Mouse (Mus musculus) mature B cell (primary cell): ENCODE data around the gene Kif3b.

ENCODE experiments used
- in situ Hi-C: fragments of 300-500 bp; cut with MboI; formaldehyde crosslinking; loops from 2 replicates; pipeline ENCODE4 v1.14.3; 2019

The Kif3b gene

DNA sequence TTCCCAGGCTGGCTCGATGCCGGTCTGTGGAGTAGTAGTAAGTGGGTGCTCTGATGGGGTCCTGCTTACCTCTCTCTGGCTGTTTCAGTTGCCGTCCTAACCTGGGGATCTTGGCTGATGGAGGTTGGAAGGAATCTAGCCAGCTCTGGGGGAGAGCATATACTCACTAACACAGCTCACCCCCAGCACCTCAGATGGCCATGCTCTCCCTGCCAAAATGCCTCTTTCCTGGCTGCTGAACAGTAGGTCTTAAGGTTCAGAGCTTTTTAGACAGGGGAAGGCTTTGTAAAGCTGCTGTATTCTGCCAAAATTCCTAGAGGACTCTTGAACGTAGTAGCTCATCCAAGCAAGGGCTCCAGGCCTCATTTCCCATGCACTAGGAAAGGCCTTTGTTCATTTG lies 6.6 kb downstream of the Kif3b start:
- in situ Hi-C loops: no loop called here

DNA sequence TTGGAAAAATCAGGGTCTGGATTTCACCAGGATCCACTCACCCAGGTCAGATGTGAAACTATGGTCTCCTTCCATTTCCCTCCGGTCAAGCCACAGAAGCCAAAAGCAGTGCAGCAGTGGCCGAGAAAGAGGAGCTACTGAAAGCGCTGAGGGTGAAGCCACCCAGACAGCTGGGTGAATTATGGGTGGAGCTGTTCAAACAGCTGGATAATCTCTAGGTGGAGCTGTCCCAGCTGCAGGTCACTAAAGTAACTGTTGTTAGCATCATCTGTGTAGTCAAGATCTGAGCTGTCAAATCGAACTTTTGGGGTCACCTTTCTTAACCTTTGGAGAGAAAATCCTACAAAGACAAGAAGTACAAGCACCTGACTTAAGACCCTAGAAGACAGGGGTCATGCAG lies 7.2 kb downstream of the Kif3b start:
- in situ Hi-C loops: no loop called here

DNA sequence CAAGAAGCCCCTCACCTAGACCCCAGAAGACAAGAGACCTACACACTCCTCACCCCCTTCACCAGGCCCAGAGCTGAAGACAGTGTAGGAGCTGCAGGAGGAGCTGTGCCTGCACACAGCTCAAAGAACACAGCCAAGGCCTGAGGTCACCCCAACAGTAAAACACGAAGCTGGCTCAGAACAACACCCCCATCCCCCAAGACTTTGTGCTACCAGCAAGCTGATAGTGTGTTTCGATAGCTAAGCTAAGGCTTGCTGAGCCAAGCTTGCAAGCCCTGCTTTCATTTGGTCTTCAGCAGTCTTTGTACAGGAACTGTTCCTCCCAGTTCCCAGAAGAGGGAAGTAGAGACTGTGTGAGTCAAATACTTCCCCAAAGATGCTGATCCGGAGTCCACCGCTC lies 7.7 kb downstream of the Kif3b start:
- in situ Hi-C loops: no loop called here

DNA sequence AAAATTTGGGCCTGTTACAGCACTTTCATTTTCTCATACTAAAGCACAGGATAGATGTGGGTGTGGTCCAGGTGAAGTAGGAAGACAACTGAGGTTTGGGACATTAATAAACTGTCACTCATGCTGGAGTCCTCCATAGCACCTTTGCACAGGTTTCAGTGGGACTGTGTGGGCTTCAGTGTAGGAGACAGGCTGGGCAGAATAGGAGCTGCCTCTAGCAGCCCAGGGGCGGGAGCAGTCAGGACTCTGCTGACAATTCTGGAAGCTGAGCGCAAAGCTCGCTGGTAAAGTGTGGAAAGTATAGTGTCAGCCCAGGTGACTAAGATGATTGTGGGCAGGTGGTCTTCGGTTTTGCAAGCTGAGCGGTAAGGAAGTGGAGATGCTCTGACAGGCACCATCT lies 9.9 kb downstream of the Kif3b start:
- in situ Hi-C loops: no loop called here

DNA sequence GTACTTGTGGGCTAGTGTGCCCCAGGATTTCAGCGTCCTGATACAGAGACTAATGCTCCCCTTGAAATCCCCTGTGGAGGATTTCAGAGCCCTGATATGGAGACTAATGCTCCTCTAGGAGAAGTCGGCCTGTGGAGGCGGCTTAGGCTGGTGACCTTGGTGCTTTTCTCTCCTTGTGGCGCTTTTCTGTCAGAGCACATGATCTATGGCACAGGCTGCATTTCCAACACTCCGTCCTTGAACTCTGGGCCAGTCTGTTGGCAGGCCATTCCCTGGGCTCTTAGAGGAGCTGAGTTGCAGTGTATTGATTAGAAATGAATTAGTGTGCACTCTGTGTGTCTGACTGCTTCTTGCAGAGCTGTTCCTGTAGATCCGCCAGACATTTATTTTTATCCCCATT lies 14.0 kb downstream of the Kif3b start:
- in situ Hi-C loops: no loop called here

DNA sequence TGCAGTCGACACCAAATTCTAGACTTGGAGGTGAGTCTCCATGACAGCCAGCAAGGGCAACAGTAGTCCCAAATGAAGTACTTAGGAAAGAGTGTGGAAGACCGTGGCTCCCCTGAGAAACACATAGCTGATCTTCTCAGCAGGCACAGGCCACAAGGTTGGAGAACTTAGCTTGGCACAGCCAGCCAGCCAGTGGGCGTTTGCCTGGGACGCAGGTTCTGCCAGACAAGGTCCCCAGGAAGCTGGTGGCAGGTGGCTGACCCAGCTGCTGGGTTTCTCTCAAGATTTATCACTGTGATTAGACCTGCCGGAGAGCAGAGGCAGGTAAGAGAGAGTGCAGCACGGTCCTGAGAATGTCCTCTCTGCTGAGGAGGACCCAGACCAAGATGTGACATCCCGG lies 17.4 kb downstream of the Kif3b start:
- in situ Hi-C loops: no loop called here

DNA sequence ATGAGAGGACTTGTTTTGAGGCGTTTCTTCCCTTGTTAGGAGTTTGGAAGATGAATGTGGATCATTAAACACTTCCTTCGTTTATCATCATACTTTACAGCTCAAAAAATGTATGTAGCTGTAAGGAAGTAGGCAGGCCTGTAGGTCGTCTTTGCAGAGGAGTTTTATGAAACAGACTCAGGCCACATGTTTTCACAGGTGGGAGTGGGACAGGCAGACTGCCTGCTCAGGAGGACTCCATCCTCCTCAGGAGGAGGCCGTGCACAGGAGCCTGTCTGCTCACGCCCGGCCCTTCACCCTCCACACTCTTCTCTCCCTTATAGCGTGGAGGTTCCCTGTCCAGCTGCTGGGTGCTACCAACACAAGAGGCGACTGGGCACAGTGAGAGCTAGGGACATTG lies 17.9 kb downstream of the Kif3b start:
- in situ Hi-C loops: no loop called here

DNA sequence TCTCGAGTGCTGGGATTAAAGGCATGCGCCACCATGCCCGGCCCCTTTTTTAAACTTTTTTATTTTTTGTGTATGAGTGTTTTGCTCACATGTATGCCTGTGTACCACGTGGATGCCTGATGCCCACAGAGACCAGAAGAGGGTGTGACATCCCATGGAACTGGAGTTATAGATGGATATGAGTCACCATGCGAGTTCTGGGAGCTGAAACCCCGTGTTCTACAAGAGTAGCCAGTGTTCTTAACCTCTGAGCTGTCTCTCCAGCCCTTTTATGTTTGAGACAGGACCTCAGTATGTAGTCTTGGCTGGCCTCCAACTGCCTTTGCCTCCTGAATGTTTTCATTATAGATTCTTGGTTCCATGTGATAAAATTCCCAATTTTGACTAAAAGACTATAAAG lies 19.0 kb downstream of the Kif3b start:
- in situ Hi-C loops: no loop called here

DNA sequence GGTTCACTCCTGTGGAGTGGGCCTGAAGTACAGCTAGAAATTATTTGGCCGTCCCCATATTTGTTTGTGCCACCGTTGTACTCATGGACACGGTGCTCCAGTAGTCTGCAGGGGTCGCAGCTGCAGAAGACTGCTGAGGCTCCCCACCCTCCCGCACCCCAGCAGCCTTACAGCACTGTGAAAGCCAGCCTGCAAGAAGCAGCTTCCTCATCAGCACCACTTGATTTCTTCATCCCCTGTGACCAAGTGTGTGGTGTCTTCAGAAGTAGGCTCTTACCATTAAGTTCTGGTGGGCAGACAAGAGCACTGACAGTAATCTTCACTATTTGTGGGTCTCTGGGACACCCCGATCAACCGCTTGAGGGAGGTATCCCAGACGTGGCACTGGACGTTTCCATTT lies 21.7 kb downstream of the Kif3b start:
- in situ Hi-C loops: no loop called here

DNA sequence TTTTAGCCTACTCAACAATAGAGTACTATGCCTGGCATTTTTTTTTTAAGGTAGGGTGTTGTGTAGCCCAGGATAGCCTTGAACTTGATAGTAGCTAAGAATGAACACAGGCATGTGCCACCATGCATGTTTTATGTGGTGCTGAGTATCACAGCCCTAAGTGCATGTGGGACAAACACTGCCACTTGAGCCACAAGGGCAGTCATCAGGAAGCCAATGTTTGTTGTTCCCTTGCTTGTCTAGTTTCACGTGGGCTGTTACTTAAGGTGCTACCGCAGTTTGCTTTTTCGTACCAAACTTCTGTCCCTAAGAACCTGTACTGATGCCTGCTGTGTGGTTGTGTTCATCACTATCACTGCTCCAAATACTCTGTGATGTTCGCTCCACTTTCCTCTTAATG lies 27.2 kb downstream of the Kif3b start:
- in situ Hi-C loops: no loop called here

DNA sequence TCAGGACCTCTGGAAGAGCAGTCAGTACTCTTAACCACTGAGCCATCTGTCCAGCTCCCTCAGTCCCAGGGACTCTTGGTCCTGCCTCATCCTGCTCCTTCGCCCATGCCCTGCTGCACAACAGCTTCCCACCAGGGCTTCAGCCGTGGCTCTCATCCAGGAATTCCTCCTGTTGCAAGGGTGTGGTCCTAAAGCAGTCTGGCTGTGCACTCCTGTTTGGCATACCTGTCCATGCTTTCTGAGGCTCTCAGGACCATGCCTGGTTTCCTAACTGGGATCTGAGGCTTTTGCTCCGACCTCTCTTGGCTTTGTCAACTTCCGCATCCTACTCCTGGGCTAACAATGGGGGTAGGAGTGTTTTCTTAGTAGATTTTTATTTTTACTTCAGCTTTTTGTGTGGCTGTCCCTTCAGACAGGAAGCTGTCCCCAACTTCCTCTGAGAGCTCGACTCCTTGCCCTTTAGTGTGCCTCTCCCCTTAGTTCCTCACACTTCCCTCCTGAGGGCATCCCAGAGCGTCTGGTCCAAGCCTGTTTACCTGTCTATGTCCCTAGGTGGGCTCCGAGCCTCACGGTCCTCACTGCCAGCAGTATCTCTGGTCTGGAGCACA lies 27.9 kb downstream of the Kif3b start:
- in situ Hi-C loops: no loop called here

DNA sequence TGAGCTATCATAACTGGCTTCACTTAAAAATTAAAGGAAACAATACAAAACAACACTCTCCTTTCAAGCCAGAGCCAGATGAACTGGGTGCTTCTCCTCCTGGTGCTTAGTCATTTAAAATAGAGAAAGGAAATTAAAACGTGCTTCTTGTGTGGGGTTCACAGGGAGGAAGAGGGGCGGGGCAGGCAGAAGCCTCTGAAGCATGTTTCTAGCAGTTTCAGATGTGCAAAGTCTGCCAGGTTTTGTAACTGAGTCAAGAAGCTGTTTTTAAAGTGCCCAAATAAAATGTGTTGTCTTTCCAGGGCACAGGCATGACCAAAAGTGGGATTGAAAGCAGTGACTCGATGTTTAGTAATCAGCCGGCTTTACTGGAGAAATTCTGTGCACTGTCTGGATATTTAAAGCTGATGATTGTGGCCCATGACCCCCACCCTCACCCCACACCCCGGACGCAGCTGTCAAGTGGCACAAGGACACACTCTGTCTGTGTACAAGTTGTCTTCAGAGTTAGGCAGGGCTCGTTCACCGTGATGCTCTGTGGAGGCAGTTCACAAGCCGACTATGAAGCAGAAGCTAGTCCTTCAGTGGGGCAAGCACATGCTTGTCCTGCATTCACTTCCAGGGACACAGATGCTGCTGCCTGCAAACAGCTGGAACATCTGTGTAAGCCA lies 34.6 kb downstream of the Kif3b start:
- in situ Hi-C loops: no loop called here

DNA sequence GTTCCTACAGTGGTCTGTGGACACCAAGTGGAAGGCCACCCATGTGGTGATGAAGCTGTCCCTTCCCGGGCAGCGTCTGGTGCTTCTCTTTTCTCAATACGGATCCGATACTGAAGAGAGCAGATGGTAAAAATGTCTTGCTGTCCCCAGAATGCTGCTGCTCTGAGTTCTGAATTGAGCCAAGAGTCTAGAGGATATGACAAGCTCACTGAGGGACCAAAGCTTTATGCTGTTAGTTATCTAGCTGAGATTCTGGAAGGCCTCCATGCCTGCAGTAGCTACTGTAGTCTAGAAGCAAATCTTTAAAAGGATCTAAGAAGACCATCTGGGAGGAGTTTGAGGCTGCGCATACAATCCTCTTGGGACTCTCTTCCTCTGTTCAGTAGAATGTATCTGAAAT lies 41.1 kb downstream of the Kif3b start:
- in situ Hi-C loops: no loop called here

DNA sequence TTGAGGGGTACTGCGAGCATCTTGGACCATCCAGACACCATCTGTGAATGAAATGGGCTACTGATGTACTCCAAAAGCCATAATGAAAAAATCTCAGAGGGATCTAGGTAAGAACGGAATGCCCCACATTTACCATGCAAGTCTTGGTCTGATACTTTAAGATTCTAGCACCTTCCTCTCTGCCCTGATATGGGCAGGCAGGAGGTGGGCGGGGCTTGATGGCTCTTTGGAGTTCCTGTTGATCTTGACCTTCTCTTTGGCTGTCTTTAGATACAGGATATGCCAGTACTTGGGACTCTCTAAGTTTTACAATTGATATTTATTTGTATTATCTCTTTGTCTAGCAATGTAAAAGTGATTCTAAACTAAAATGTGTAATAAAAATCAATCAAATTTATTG lies 41.8 kb downstream of the Kif3b start:
- in situ Hi-C loops: no loop called here

DNA sequence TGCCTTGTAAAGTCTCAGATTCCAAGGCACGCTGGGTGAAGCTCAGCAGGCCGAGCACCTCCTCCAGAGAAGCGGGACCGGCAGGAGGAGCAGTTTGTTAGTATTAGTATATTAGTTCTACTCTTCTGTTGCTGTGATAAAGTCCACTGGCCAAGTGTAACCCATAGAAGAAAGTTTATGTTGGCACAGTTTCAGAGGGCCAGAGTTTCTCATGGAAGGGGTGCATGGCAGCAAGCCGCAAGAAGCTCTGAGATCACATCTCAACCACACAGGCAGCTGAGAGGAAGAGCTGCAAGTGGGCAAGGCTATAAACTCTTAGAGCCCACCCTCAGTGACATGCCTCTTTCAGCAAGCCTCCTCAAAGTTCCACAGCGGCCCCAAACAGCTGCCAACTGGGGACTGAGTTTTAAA lies 42.6 kb downstream of the Kif3b start:
- in situ Hi-C loops: no loop called here

DNA sequence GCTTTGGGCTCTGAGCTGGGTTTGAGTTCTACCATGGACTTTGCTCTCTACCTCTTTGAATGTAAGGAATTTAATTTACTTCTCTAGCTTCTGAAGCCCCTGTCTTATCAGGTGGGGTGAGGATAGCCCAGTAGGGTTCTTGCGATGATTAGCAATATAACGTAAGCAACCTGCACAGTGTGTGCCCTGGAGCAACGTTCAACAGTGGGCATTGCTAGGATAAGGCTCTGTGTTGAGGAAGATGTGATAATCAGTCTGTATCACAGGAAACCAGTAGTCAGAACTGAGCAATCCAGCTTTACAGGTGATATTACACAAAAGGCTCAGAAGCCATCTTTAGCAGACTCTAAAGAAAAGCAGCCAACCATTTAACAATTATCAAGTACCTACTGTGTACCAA lies 43.1 kb downstream of the Kif3b start:
- in situ Hi-C loops: no loop called here

DNA sequence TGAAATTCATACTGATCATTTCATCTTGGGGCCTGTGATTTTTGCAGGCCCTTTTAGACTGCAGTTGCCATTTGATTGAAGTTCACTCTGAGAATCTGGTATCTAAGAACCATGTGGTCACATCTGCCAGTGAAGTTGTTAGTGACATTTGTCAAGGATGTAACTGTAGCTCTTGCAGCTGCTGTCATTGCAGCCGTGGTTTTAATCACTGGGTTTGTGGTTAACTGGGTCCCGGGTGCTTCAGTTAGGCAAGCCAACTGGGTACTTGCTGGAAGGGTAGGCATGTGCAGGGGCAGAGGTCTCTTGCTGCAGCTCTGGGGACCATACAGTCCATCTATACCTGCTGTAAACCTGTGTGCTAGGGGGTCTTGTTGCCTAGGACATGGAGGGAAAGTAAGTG lies 44.9 kb downstream of the Kif3b start:
- in situ Hi-C loops: no loop called here

DNA sequence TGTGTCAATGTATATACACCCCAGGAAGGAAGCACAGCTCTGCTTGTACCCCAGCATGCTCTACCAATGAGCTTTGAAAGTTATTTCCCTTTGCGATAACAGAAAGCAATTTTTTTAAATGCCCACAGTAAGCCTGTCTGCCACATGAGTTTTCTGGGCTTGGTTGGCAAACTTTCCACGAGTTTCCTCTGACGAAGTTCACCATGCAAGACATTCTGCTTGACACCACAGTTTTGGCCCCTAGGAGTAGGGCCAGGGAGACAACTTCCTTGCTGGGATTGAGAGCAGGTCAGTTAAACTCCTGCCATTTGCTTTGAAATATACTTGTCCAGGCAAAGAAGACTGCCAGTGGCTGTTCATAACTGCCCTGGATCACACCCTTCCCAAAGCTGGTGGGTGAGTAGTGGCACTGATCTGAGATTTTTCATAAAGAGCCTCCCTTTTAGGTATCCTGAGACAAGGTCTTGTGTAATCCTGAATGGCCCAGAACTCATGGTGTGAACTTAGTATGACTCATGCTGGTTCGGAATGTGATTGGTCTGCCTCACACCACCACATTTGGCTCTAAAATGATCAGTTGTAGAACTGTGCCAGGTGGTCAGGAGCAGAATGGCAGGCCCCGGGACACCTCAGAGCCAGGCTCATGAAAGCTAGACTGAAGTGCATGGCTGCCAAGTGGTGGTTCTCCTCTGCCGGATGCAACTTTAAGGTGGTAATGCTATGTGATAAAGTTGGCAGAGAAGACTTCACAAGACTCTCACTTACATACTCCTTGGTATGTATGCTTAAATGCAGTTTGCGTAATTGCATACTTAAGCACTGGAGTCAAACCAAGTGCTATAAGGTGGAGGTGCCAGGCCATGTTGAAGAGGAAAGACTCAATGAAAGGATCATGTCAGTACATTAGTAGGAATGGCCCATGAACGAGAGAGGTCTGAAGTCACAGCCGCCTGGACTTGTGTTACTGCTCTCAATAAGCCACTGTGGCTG lies 47.4 kb downstream of the Kif3b start:
- in situ Hi-C loops: no loop called here

DNA sequence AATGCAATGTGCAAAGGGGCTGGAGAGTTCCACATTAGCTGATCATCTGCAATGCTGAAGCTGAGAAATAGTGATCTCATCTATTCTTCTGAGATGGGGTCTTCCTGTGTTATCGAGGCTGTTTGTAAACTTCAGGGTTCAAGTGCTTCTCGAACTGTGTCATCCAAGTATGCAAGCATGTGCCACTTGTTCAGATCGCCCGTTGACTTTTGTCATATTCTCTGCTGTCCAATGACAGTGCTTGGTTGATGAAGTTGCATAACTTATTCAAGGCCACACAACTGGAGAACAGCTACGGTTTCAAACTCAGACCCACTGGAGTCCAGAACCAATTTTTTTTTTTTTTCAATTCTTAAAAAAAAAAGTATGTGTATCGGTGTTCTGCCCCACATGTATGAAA lies 51.0 kb downstream of the Kif3b start:
- in situ Hi-C loops: no loop called here

DNA sequence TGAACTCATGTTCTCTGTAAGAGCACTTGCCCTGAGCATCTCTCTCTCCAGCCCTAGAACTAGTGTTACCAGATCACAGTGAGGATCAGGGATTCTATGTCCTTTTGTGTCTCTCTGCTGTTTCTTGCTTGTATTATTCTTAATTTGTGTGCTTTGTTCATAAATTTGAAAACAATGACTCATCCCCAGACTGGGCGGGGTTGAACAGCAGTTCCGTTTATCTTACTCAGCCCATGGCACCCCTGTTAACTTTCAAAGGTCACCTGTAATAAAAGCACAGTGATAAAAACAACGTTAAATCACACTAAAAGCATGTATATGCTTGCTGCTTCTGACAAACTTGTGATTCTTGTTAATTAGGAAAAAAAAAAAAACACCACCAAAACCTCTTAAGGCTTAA lies 51.4 kb downstream of the Kif3b start:
- in situ Hi-C loops: no loop called here

DNA sequence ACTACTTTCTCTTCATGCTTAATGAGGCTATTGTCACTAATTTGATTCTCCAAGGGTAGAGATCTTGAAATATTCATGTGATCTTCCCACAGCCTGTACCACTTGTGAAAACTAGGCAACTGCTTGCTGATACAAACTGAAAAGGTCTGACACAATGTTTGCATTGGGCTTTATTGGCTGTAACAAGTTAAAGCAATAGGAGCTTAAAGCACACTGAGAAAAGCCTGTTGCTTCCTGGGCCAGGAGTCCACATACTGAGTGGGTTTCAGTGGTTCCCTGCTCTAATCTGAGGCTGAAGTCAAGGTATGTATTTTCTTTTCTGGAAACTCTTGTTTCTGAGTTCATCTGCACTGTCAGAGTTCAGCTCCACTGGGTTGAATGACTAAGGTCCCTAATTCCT lies 52.0 kb downstream of the Kif3b start:
- in situ Hi-C loops: no loop called here

DNA sequence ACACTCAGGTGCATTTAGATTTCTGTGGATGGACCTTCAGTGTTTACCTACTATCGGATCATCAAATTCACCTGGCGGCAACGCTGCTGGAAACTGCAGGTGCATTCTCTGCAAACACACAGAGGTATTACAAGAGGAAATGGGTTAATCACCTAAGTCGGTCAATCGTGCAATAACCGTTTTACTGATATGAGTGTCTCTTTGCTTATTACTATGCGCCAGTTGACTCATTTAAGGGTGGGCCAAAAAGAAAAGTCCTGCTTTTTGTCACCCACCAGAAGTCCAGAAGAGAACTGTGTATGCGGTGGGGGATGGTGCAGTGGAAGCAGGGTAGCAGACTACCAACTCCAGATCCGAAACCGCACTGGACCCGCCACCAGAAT lies 53.8 kb downstream of the Kif3b start:
- in situ Hi-C loops: no loop called here
